In the genomic region with DNA sequence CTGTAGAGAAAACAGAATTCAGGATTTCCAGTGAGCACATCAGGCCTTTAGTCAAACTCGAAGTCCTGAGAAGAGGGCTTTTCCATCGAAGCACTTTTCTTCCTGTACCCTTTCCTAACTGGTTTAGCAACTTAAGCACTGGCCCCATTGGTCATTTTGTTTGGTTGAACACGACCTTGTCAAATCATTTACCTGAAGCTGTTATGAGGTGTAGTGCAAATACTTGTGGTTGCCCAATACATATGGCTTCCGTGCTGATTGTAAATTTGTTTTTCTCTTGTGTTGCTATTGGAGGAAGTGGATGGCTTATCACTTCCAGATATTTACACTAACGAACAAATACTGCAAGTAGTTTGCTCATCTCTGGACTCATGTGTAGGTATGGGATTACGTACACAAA, we compare ENCODE assay signal across 23 mouse cellular contexts. TPM values are rescaled to one million over a fixed set of nuclear protein-coding genes. Genes with fewer than 3 reads are reported as not detected.
DNase-seq lines count a peak whose midpoint lies in the region; ATAC-seq and TF ChIP-seq lines count a peak whose summit lies in the region.
"Had no signal": no experiment of that assay in that cellular context is flagged by ENCODE, and none has a peak within 500 bp of the region (broad histone marks: within the 10 kb centered on the region; RNA-seq: fewer than 3 reads in every experiment).

No protein-coding gene starts in this region.

- WGBS in kidney, postnatal 0 days: 70% methylated on average over 6 of the region's 6 CpGs
- WGBS in liver, embryonic 14.5 days (ENCODE audit: insufficient replicate concordance): 49% methylated on average over 6 of the region's 6 CpGs
- 40% methylated on average over 6 of the region's 6 CpGs for WGBS in lung, postnatal 0 days
- WGBS in stomach, embryonic 15.5 days: 60% methylated on average over 6 of the region's 6 CpGs

- no peak overlapping the region for H3K4me3 ChIP-seq in kidney, postnatal 0 days (replicated peaks; ENCODE audit: low read depth, low read length)
- no peak overlapping the region for H3K4me3 ChIP-seq in liver, embryonic 14.5 days (ENCODE audit: insufficient read depth in 1 of 2, low read depth in 2 of 2, low read length in 2 of 2)
- no peak overlapping the region for H3K4me3 ChIP-seq in lung, postnatal 0 days (ENCODE audit: low read depth, low read length)
- no peak overlapping the region for H3K4me3 ChIP-seq in stomach, embryonic 15.5 days (replicated peaks)
- H3K4me3 ChIP-seq: embryonic facial prominence, embryonic 13.5 days; heart, adult 2 months; limb, embryonic 12.5 days; midbrain, embryonic 12.5 days; neural tube, embryonic 13.5 days had no signal

- H3K27me3 ChIP-seq in kidney, postnatal 0 days (ENCODE audit: insufficient read depth, low read length): no peaks in the 10 kb centered on the region
- H3K27me3 ChIP-seq in liver, embryonic 14.5 days (ENCODE audit: control insufficient read depth, insufficient read depth, low read length): no peaks in the 10 kb centered on the region; the same call in 1 of the 2 replicates
- no peaks in the 10 kb centered on the region for H3K27me3 ChIP-seq in lung, postnatal 0 days (replicated peaks; ENCODE audit: insufficient read depth, low read length)
- no peaks in the 10 kb centered on the region for H3K27me3 ChIP-seq in stomach, embryonic 15.5 days (replicated peaks)
- H3K27me3 ChIP-seq: embryonic facial prominence, embryonic 13.5 days; limb, embryonic 12.5 days; midbrain, embryonic 12.5 days; neural tube, embryonic 13.5 days had no signal

- TF ChIP-seq EP300 in liver, embryonic 14.5 days (IDR thresholded peaks at IDR 0.05; ENCODE audit: low read depth): no peak
- TF ChIP-seq EP300 in lung, postnatal 0 days (IDR thresholded peaks at IDR 0.05): peak; percentile 91

- H3K9me3 ChIP-seq in kidney, postnatal 0 days (replicated peaks; ENCODE audit: low read length): no peaks in the 10 kb centered on the region
- H3K9me3 ChIP-seq in liver, embryonic 14.5 days (ENCODE audit: control insufficient read depth, low read length): no peaks in the 10 kb centered on the region
- no peaks in the 10 kb centered on the region for H3K9me3 ChIP-seq in lung, postnatal 0 days (ENCODE audit: low read length)
- no peaks in the 10 kb centered on the region for H3K9me3 ChIP-seq in stomach, embryonic 15.5 days
- H3K9me3 ChIP-seq: embryonic facial prominence, embryonic 13.5 days; limb, embryonic 12.5 days; midbrain, embryonic 12.5 days; neural tube, embryonic 13.5 days had no signal

- no peak for TF ChIP-seq CTCF in kidney, postnatal 0 days (IDR thresholded peaks at IDR 0.05; ENCODE audit: low read depth)
- no peak for TF ChIP-seq CTCF in liver, embryonic 14.5 days (IDR thresholded peaks at IDR 0.05; ENCODE audit: low read depth)
- TF ChIP-seq CTCF in lung, postnatal 0 days (IDR thresholded peaks at IDR 0.05): no peak

- no peaks in the 10 kb centered on the region for H3K36me3 ChIP-seq in kidney, postnatal 0 days (ENCODE audit: insufficient read depth, low read length)
- H3K36me3 ChIP-seq in liver, embryonic 14.5 days (replicated peaks; ENCODE audit: control insufficient read depth, insufficient read depth, low read depth): no peaks in the 10 kb centered on the region
- H3K36me3 ChIP-seq in lung, postnatal 0 days (ENCODE audit: insufficient read depth, low read length): no peaks in the 10 kb centered on the region
- no peaks in the 10 kb centered on the region for H3K36me3 ChIP-seq in stomach, embryonic 15.5 days
- H3K36me3 ChIP-seq: embryonic facial prominence, embryonic 13.5 days; limb, embryonic 12.5 days; midbrain, embryonic 12.5 days; neural tube, embryonic 13.5 days had no signal

- no peak overlapping the region for H3K27ac ChIP-seq in kidney, postnatal 0 days
- no peak overlapping the region for H3K27ac ChIP-seq in liver, embryonic 14.5 days
- H3K27ac ChIP-seq in lung, postnatal 0 days (ENCODE audit: low read length): peak overlapping the region; percentile 65; the same call in 1 of the 2 replicates
- peak overlapping the region; percentile 61; the same call in 1 of the 2 replicates for H3K27ac ChIP-seq in stomach, embryonic 15.5 days
- H3K27ac ChIP-seq: embryonic facial prominence, embryonic 13.5 days; heart, adult 2 months; limb, embryonic 12.5 days; midbrain, embryonic 12.5 days; neural tube, embryonic 13.5 days had no signal

- H3K9ac ChIP-seq in kidney, postnatal 0 days (ENCODE audit: low read depth, low read length): no peak overlapping the region
- H3K9ac ChIP-seq in liver, embryonic 14.5 days (replicated peaks): no peak overlapping the region
- H3K9ac ChIP-seq in lung, postnatal 0 days (replicated peaks; ENCODE audit: low read depth): no peak overlapping the region
- H3K9ac ChIP-seq in stomach, embryonic 15.5 days: no peak overlapping the region
- H3K9ac ChIP-seq: embryonic facial prominence, embryonic 13.5 days; limb, embryonic 12.5 days; midbrain, embryonic 12.5 days; neural tube, embryonic 13.5 days had no signal

- H3K4me1 ChIP-seq in kidney, postnatal 0 days (replicated peaks; ENCODE audit: insufficient read depth, low read length): no peaks in the 10 kb centered on the region
- H3K4me1 ChIP-seq in liver, embryonic 14.5 days (replicated peaks; ENCODE audit: control insufficient read depth in 2 of 2, insufficient read depth in 2 of 2, low read length in 1 of 2): no peaks in the 10 kb centered on the region; a peak in 1 of 4 replicates
- H3K4me1 ChIP-seq in lung, postnatal 0 days (ENCODE audit: insufficient read depth, low read depth, low read length): no peaks in the 10 kb centered on the region
- H3K4me1 ChIP-seq in stomach, embryonic 15.5 days: no peaks in the 10 kb centered on the region
- H3K4me1 ChIP-seq: embryonic facial prominence, embryonic 13.5 days; limb, embryonic 12.5 days; midbrain, embryonic 12.5 days; neural tube, embryonic 13.5 days had no signal

- H3K4me2 ChIP-seq in kidney, postnatal 0 days (ENCODE audit: low read length): no peak overlapping the region
- H3K4me2 ChIP-seq in liver, embryonic 14.5 days (ENCODE audit: low read depth): no peak overlapping the region
- peak overlapping the region; percentile 22; the same call in 1 of the 2 replicates for H3K4me2 ChIP-seq in lung, postnatal 0 days (replicated peaks; ENCODE audit: low read depth, low read length)
- H3K4me2 ChIP-seq in stomach, embryonic 15.5 days: peak overlapping the region; percentile 6; the same call in 1 of the 2 replicates
- H3K4me2 ChIP-seq: embryonic facial prominence, embryonic 13.5 days; limb, embryonic 12.5 days; midbrain, embryonic 12.5 days; neural tube, embryonic 13.5 days had no signal

- ATAC-seq in kidney, postnatal 0 days (replicated peaks; ENCODE audit: low FRiP score, low read depth): no peak
- peak; percentile 43; the same call in 1 of the 2 replicates for ATAC-seq in liver, embryonic 14.5 days (ENCODE audit: insufficient read depth)
- peak; percentile 94 for ATAC-seq in lung, postnatal 0 days
- peak; percentile 91 for ATAC-seq in stomach, embryonic 15.5 days (ENCODE audit: insufficient read depth, low FRiP score, low read depth)
- ATAC-seq: forebrain, embryonic 14.5 days; hindbrain, embryonic 16.5 days had no signal

- peak; percentile 15 for DNase-seq in kidney, postnatal 0 days (ENCODE audit: low spot score)
- DNase-seq in kidney, adult 11 months: no peak
- no peak for DNase-seq in liver, embryonic 14.5 days (ENCODE audit: low read depth in 3 of 3, low spot score in 3 of 3)
- peak; percentile 88 for DNase-seq in lung, postnatal 0 days (ENCODE audit: low spot score)
- DNase-seq in embryo, embryonic 9.5 days (ENCODE audit: extremely low spot score): no peak
- no peak for DNase-seq in heart, adult 8-10 months (ENCODE audit: low spot score)
- no peak for DNase-seq in urinary bladder, postnatal 25 days (ENCODE audit: low spot score)
- DNase-seq: adrenal gland, adult 8-10 months; cerebellum, adult 9-11 months; gastrocnemius, postnatal 14 days; heart, adult 2 months; kidney, adult 8-10 months; kidney, postnatal 25 days; layer of hippocampus, adult 9-11 months; right cerebral cortex, postnatal 14 days; thymus, postnatal 25 days had no signal

RNA-seq across cellular contexts. Expression of a gene that starts 29.0 kb away (rescaled TPM):
- polyA plus RNA-seq in kidney, postnatal 0 days (2015; fragmentation: Nextera tagmentation; extraction: Ambion mirVana): 13.8 and 14.9 TPM in 2 replicates
- polyA plus RNA-seq in liver, embryonic 14.5 days (2012; rRNA removed): 0.90 and 1.2 TPM in 2 replicates
- 1.3 and 1.5 TPM in 2 replicates for polyA plus RNA-seq in liver, embryonic 14.5 days (2014; fragmentation: Nextera tagmentation; extraction: Ambion mirVana)
- polyA plus RNA-seq in lung, postnatal 0 days (2015; fragmentation: Nextera tagmentation; extraction: Ambion mirVana): 47.4 and 52.1 TPM in 2 replicates
- polyA plus RNA-seq in stomach, embryonic 15.5 days (2015; fragmentation: Nextera tagmentation; extraction: Ambion mirVana): 10.4 and 10.9 TPM in 2 replicates
- total RNA-seq in heart, adult 8-10 months (2022): 10 to 100 TPM; 27.1 to 39.3 (median 35.8) TPM

Comparison
In these comparisons a context has a peak if more than half of its experiments do, and no peak if none do; other contexts are left out.
1. DNase-seq: peak in kidney, postnatal 0 days (single experiment) and lung, postnatal 0 days (single experiment); none in kidney, adult 11 months (single experiment), liver, embryonic 14.5 days (0 of 3), embryo, embryonic 9.5 days (single experiment), heart, adult 8-10 months (single experiment) and urinary bladder, postnatal 25 days (single experiment).
2. H3K27ac ChIP-seq: peak in lung, postnatal 0 days (single experiment) and stomach, embryonic 15.5 days (single experiment); none in kidney, postnatal 0 days (single experiment) and liver, embryonic 14.5 days (single experiment).
3. H3K4me2 ChIP-seq: peak in lung, postnatal 0 days (single experiment) and stomach, embryonic 15.5 days (single experiment); none in kidney, postnatal 0 days (single experiment) and liver, embryonic 14.5 days (single experiment).